Mouse (Mus musculus): ENCODE results near the gene R3hdml. TPM values are rescaled to one million over a fixed set of nuclear protein-coding genes. Genes with fewer than 3 reads are reported as not detected.

R3hdml gene
- polyA plus RNA-seq, 2 experiments = not detected

- 87% methylated on average over 15 of the region's 15 CpGs for WGBS (ENCODE audit: insufficient replicate concordance)
- Histone ChIP-seq H3K9ac (replicated peaks) (no peak overlapping the region), H3K9me3 (ENCODE audit: control insufficient read depth, low read length) (no peaks in the 10 kb centered on the region), H3K27ac (no peak overlapping the region), H3K36me3 (replicated peaks; ENCODE audit: control insufficient read depth, insufficient read depth, low read depth) (0 out of 2 replicates have a peak, but pooled peaks cover 2% of the 10 kb centered on the region), H3K4me2 (ENCODE audit: low read depth) (no peak overlapping the region), H3K4me1 (replicated peaks; ENCODE audit: control insufficient read depth in 2 of 2, insufficient read depth in 2 of 2, low read length in 1 of 2) (peaks cover 6 to 8% of the 10 kb centered on the region in 2 experiments), H3K27me3 (ENCODE audit: control insufficient read depth, insufficient read depth, low read length) (no peaks in the 10 kb centered on the region), H3K4me3 (ENCODE audit: insufficient read depth in 1 of 2, low read depth in 2 of 2, low read length in 2 of 2) (no peak overlapping the region)
- ATAC-seq (ENCODE audit: insufficient read depth) (no peak), DNase-seq (ENCODE audit: low read depth in 3 of 3, low spot score in 3 of 3) (no peak)
- TF ChIP-seq CTCF (IDR thresholded peaks at IDR 0.05; ENCODE audit: low read depth) (no peak), EP300 (IDR thresholded peaks at IDR 0.05; ENCODE audit: low read depth) (no peak)
These were observed 22.4 kb upstream of the R3hdml start for GRCm38 (mm10) chr2:163469711-163470110.

GRCm38 (mm10) chr2:163471136-163471535 lies 21.0 kb upstream of the R3hdml start:
- Histone ChIP-seq H3K4me2 (ENCODE audit: low read depth) (peak overlapping the region; percentile 92), H3K4me1 (replicated peaks; ENCODE audit: control insufficient read depth in 2 of 2, insufficient read depth in 2 of 2, low read length in 1 of 2) (peaks cover 6 to 8% of the 10 kb centered on the region in 2 experiments), H3K4me3 (ENCODE audit: insufficient read depth in 1 of 2, low read depth in 2 of 2, low read length in 2 of 2) (peak overlapping the region; percentile 75 to 92), H3K9ac (replicated peaks) (peak overlapping the region; percentile 84), H3K36me3 (replicated peaks; ENCODE audit: control insufficient read depth, insufficient read depth, low read depth) (0 out of 2 replicates have a peak, but pooled peaks cover 2% of the 10 kb centered on the region), H3K27ac (no peak overlapping the region), H3K27me3 (ENCODE audit: control insufficient read depth, insufficient read depth, low read length) (no peaks in the 10 kb centered on the region), H3K9me3 (ENCODE audit: control insufficient read depth, low read length) (no peaks in the 10 kb centered on the region)
- 79% methylated on average over 3 of the region's 3 CpGs for WGBS (ENCODE audit: insufficient replicate concordance)
- TF ChIP-seq CTCF (IDR thresholded peaks at IDR 0.05; ENCODE audit: low read depth) = no peak
- TF ChIP-seq EP300 (IDR thresholded peaks at IDR 0.05; ENCODE audit: low read depth) = no peak
- no peak for ATAC-seq (ENCODE audit: insufficient read depth)
- no peak for DNase-seq (ENCODE audit: low read depth in 3 of 3, low spot score in 3 of 3)

- TF ChIP-seq EP300 (IDR thresholded peaks at IDR 0.05; ENCODE audit: low read depth) (no peak), CTCF (IDR thresholded peaks at IDR 0.05; ENCODE audit: low read depth) (no peak)
- no peaks in the 10 kb centered on the region for H3K9me3 ChIP-seq (ENCODE audit: control insufficient read depth, low read length)
- H3K4me2 ChIP-seq (ENCODE audit: low read depth) = peak overlapping the region; percentile 92
- DNase-seq (ENCODE audit: low read depth in 3 of 3, low spot score in 3 of 3) (peak in 1 of 3 experiments; percentile 41), ATAC-seq (ENCODE audit: insufficient read depth) (peak; percentile 84)
- 0 out of 2 replicates have a peak, but pooled peaks cover 2% of the 10 kb centered on the region for H3K36me3 ChIP-seq (replicated peaks; ENCODE audit: control insufficient read depth, insufficient read depth, low read depth)
- peaks cover 6 to 8% of the 10 kb centered on the region in 2 experiments for H3K4me1 ChIP-seq (replicated peaks; ENCODE audit: control insufficient read depth in 2 of 2, insufficient read depth in 2 of 2, low read length in 1 of 2)
- peak overlapping the region; percentile 75 to 92 for H3K4me3 ChIP-seq (ENCODE audit: insufficient read depth in 1 of 2, low read depth in 2 of 2, low read length in 2 of 2)
- 4% methylated on average over 36 of the region's 36 CpGs for WGBS (ENCODE audit: insufficient replicate concordance)
- no peaks in the 10 kb centered on the region for H3K27me3 ChIP-seq (ENCODE audit: control insufficient read depth, insufficient read depth, low read length)
- peak overlapping the region; percentile 84 for H3K9ac ChIP-seq (replicated peaks)
- H3K27ac ChIP-seq = no peak overlapping the region; the same call in 1 of the 2 replicates
These were observed 20.2 kb upstream of the R3hdml start for GRCm38 (mm10) chr2:163471710-163472465.

GRCm38 (mm10) chr2:163472466-163472851 lies 19.7 kb upstream of the R3hdml start, which contains the start of gene Fitm2:
Gene Fitm2, minus strand, starts transcription at chr2:163472629.
- H3K9me3 ChIP-seq (ENCODE audit: control insufficient read depth, low read length) = no peaks in the 10 kb centered on the region
- peaks cover 6 to 8% of the 10 kb centered on the region in 2 experiments for H3K4me1 ChIP-seq (replicated peaks; ENCODE audit: control insufficient read depth in 2 of 2, insufficient read depth in 2 of 2, low read length in 1 of 2)
- peak within 1 kb of the TSS; percentile 75 to 92 for H3K4me3 ChIP-seq (ENCODE audit: insufficient read depth in 1 of 2, low read depth in 2 of 2, low read length in 2 of 2)
- H3K36me3 ChIP-seq (replicated peaks; ENCODE audit: control insufficient read depth, insufficient read depth, low read depth) = 0 out of 2 replicates have a peak, but pooled peaks cover 2% of the 10 kb centered on the region
- H3K27ac ChIP-seq = no peak within 1 kb of the TSS; the same call in 1 of the 2 replicates
- under 1% methylated on average over 30 of the region's 30 CpGs for WGBS (ENCODE audit: insufficient replicate concordance)
- ATAC-seq (ENCODE audit: insufficient read depth) = peak; percentile 94
- TF ChIP-seq EP300 (IDR thresholded peaks at IDR 0.05; ENCODE audit: low read depth) = peak; percentile 28; the same call in 1 of the 2 replicates
- peak; percentile 100 for TF ChIP-seq CTCF (IDR thresholded peaks at IDR 0.05; ENCODE audit: low read depth)
- peak within 1 kb of the TSS; percentile 84 for H3K9ac ChIP-seq (replicated peaks)
- H3K27me3 ChIP-seq (ENCODE audit: control insufficient read depth, insufficient read depth, low read length) = no peaks in the 10 kb centered on the region
- peak; percentile 91 to 93 (median 91) for DNase-seq (ENCODE audit: low read depth in 3 of 3, low spot score in 3 of 3)
- peak within 1 kb of the TSS; percentile 92 for H3K4me2 ChIP-seq (ENCODE audit: low read depth)

GRCm38 (mm10) chr2:163480191-163480825 lies 11.8 kb upstream of the R3hdml start:
- no peak for DNase-seq (ENCODE audit: low read depth in 3 of 3, low spot score in 3 of 3)
- 48% methylated on average over 18 of the region's 18 CpGs for WGBS (ENCODE audit: insufficient replicate concordance)
- Histone ChIP-seq H3K9me3 (ENCODE audit: control insufficient read depth, low read length) (no peaks in the 10 kb centered on the region), H3K4me3 (ENCODE audit: insufficient read depth in 1 of 2, low read depth in 2 of 2, low read length in 2 of 2) (no peak overlapping the region), H3K4me2 (ENCODE audit: low read depth) (no peak overlapping the region), H3K4me1 (replicated peaks; ENCODE audit: control insufficient read depth in 2 of 2, insufficient read depth in 2 of 2, low read length in 1 of 2) (no peaks in the 10 kb centered on the region), H3K9ac (replicated peaks) (no peak overlapping the region), H3K27ac (no peak overlapping the region), H3K36me3 (replicated peaks; ENCODE audit: control insufficient read depth, insufficient read depth, low read depth) (no peaks in the 10 kb centered on the region), H3K27me3 (ENCODE audit: control insufficient read depth, insufficient read depth, low read length) (peaks cover 5% of the 10 kb centered on the region)
- no peak for ATAC-seq (ENCODE audit: insufficient read depth)
- TF ChIP-seq EP300 (IDR thresholded peaks at IDR 0.05; ENCODE audit: low read depth) = no peak
- TF ChIP-seq CTCF (IDR thresholded peaks at IDR 0.05; ENCODE audit: low read depth) = peak; percentile 66

Data from liver, embryonic 14.5 days (tissue).